Mouse (Mus musculus) liver, adult 2 months (tissue): ENCODE measurements around the gene Ispd. TPM values are rescaled to one million over a fixed set of nuclear protein-coding genes. Genes with fewer than 3 reads are reported as not detected.

ENCODE experiments used
- DNase-seq: peaks from one replicate; pipeline ENCODE4 v3.0.0-alpha.2; 2011; ENCODE audit warnings: low read depth, low spot score; ENCODE audit errors: extremely low read depth
- H3K27ac ChIP-seq: fragments of 200-500 bp; replicated peaks from 2 replicates; pipeline ENCODE4 v1.5.1; 2012; ENCODE audit warnings: low read depth, mild to moderate bottlenecking, control low read depth, inconsistent platforms, low read length; ENCODE audit not compliant: insufficient read depth
- H3K27me3 ChIP-seq: fragments of 200-500 bp; 2 replicates; pipeline ENCODE4 v1.6.1; 2012; ENCODE audit warnings: mild to moderate bottlenecking, moderate library complexity, low read length, inconsistent platforms; ENCODE audit not compliant: control insufficient read depth, insufficient read depth
- H3K36me3 ChIP-seq: fragments of 200-500 bp; 2 replicates; pipeline ENCODE4 v1.6.1; 2012; ENCODE audit warnings: low read length, inconsistent platforms; ENCODE audit not compliant: control insufficient read depth, insufficient read depth
- H3K4me1 ChIP-seq: fragments of 200-500 bp; 2 replicates; pipeline ENCODE4 v1.6.1; 2011; ENCODE audit warnings: low read length; ENCODE audit not compliant: control insufficient read depth, insufficient read depth
- H3K4me3 ChIP-seq: fragments of 200-500 bp; 2 replicates; pipeline ENCODE4 v1.5.1; 2011; ENCODE audit warnings: low read depth, mild to moderate bottlenecking, control low read depth, low read length, moderate library complexity; ENCODE audit not compliant: insufficient read depth
- H3K79me2 ChIP-seq: fragments of 200-500 bp; 2 replicates; pipeline ENCODE4 v1.6.1; 2012; ENCODE audit warnings: inconsistent platforms, mild to moderate bottlenecking, low read length, moderate library complexity; ENCODE audit not compliant: control insufficient read depth, insufficient read depth
- H3K9ac ChIP-seq: fragments of 200-500 bp; 2 replicates; pipeline ENCODE4 v1.6.1; 2012; ENCODE audit warnings: low read depth, mild to moderate bottlenecking, control low read depth, inconsistent platforms, low read length
- CTCF ChIP-seq: fragments of 200-500 bp; IDR thresholded peaks from 2 replicates; pipeline ENCODE4 v1.5.1; 2011; ENCODE audit warnings: low read depth, low read length, control low read depth
- POLR2A ChIP-seq: fragments of 200-500 bp; IDR thresholded peaks from 2 replicates; pipeline ENCODE4 v1.6.1; 2011; ENCODE audit warnings: low read length, control low read depth; ENCODE audit not compliant: insufficient read depth; ENCODE audit errors: extremely low read depth
- WGBS: fragments of 180-500 bp; shearing (Covaris S2); methylation state at CpG from one replicate; pipeline ENCODE4 v1.1.7; 2018; 5-methylcytosine and 5-hydroxymethylcytosine counted together
- polyA plus RNA-seq: library from polyadenylated mRNA; depleted of rRNA; stranded (reverse); fragments of >200 nt; gene quantifications from 2 replicates; pipeline ENCODE4 v1.2.3, GENCODE M21; 2012
- total RNA-seq: library from RNA; depleted of rRNA; stranded (reverse); fragments of >200 nt; gene quantifications from 2 replicates; pipeline ENCODE4 v1.2.3, GENCODE M21; 2014

The Ispd gene
- total and polyA plus RNA-seq, 2 experiments: 1.2 to 3.6 TPM

DNA sequence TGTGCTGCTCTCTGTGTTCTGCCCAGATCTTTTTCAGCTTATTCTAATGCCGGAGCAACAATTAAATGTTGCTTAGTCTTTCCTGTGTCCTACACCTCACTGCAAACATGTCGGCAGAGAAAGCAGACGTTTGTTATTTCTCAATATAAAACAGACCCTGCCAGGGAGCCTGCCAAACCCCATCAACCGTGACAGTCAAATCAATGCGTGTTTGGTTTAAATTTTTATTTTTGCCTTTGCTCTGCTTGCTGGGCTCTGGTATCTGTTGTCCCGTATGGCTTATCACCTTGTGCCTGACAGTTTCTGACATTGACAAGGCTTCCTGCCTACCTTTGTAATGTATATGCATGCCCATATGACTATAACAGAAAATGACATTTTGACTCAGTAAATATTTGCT, 285.5 kb downstream of the Ispd start:
- no peak overlapping the region for H3K9ac ChIP-seq
- no peaks in the 10 kb centered on the region for H3K36me3 ChIP-seq
- no peaks in the 10 kb centered on the region for H3K4me1 ChIP-seq
- 45% methylated on average over 6 of the region's 6 CpGs for WGBS
- H3K27ac ChIP-seq: no peak overlapping the region
- DNase-seq: no peak
- no peaks in the 10 kb centered on the region for H3K27me3 ChIP-seq
- TF ChIP-seq CTCF: no peak
- TF ChIP-seq POLR2A: no peak
- no peaks in the 10 kb centered on the region for H3K79me2 ChIP-seq
- H3K4me3 ChIP-seq: no peak overlapping the region

GRCm38 (mm10) chr12:36670164-36670908, 289.1 kb downstream of the Ispd start:
- Histone ChIP-seq H3K27ac (no peak overlapping the region), H3K4me1 (no peaks in the 10 kb centered on the region), H3K9ac (no peak overlapping the region), H3K4me3 (no peak overlapping the region), H3K36me3 (no peaks in the 10 kb centered on the region), H3K27me3 (no peaks in the 10 kb centered on the region), H3K79me2 (no peaks in the 10 kb centered on the region)
- 78% methylated on average over 5 of the region's 5 CpGs for WGBS
- no peak for DNase-seq
- TF ChIP-seq CTCF: no peak

DNA sequence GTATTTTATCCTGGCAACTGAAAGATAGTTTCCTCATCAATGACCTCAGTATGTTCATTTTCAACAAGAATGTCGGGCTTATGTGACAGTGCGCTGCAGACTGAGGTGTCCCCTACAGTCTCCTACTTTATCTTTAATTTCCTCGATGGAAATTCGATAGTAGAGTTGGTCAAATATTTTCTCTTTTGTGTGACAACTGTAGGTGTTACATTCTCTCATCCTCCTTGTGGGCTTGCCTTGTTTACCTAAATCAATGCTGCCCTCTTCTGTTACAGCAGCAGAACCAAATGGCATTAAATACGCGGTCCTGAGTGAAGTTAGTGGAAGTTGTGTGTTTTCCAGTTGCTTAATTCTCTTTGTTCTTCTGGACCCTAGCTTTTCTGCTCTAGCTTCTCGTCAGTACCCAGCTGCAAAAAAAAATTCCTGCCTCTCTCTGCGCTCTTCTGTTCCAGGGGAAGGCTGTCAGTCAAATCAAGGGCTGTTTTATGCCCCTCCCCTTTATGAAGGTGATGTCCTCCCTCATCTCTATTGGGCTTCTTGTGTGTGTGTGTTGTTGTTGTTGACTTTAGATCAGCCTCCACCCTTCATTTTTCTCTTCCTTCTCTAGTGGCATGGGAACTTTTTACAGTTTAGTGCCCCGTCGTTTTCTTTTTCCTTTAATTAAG, 289.8 kb downstream of the Ispd start:
- DNase-seq: peak; percentile 17
- Histone ChIP-seq H3K27me3 (no peaks in the 10 kb centered on the region), H3K9ac (no peak overlapping the region), H3K4me3 (no peak overlapping the region), H3K27ac (no peak overlapping the region), H3K36me3 (no peaks in the 10 kb centered on the region), H3K4me1 (no peaks in the 10 kb centered on the region), H3K79me2 (no peaks in the 10 kb centered on the region)
- whole genome bisulfite sequencing: 28% methylated on average over 10 of the region's 10 CpGs
- no peak for TF ChIP-seq POLR2A
- peak; percentile 19; the same call in 1 of the 2 replicates for TF ChIP-seq CTCF

- Histone ChIP-seq H3K36me3 (no peaks in the 10 kb centered on the region), H3K27me3 (no peaks in the 10 kb centered on the region), H3K4me1 (no peaks in the 10 kb centered on the region), H3K79me2 (no peaks in the 10 kb centered on the region), H3K4me3 (no peak overlapping the region), H3K27ac (no peak overlapping the region), H3K9ac (no peak overlapping the region)
- TF ChIP-seq POLR2A (no peak), CTCF (no peak)
- no peak for DNase-seq
- WGBS: 50% methylated on average over 2 of the region's 2 CpGs
Observed at GRCm38 (mm10) chr12:36674481-36674880, 293.2 kb downstream of the Ispd start.

GRCm38 (mm10) chr12:36678220-36678619, 297.0 kb downstream of the Ispd start:
- Histone ChIP-seq H3K27me3 (no peaks in the 10 kb centered on the region), H3K4me3 (no peak overlapping the region), H3K4me1 (no peaks in the 10 kb centered on the region), H3K36me3 (no peaks in the 10 kb centered on the region), H3K9ac (no peak overlapping the region), H3K27ac (no peak overlapping the region), H3K79me2 (no peaks in the 10 kb centered on the region)
- DNase-seq: no peak
- TF ChIP-seq CTCF (no peak), POLR2A (no peak)
- WGBS: 86% methylated on average over 4 of the region's 4 CpGs

DNA sequence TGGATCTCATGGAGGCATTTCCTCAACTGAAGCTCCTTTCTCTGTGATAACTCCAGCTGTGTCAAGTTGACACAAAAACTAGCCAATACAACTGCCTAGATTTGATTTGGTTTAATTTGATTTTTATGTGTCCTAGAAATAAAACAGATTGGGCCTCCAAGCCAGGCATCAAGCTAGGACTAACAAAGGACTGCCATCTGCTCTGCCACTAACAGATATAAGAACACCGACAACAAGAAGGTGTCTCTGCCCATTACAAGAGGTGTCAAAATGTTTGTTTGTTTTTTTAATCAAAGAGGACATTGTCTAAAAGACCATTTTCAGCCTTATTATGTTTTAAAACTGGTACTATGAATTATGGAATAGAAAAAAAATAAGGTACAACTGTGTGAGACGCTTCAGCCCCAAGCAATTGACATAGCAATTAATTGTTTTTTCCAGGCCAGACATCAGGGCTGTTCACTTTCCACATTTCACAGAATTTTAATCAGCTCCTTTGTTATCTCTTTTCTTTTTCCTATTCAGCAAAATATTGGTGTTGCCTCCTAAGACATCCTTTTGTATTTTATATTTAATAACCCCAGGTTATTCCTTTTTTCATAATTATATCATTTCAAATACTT, 299.7 kb downstream of the Ispd start:
- WGBS: 89% methylated on average over 2 of the region's 2 CpGs
- Histone ChIP-seq H3K27me3 (no peaks in the 10 kb centered on the region), H3K27ac (no peak overlapping the region), H3K79me2 (no peaks in the 10 kb centered on the region), H3K36me3 (no peaks in the 10 kb centered on the region), H3K9ac (no peak overlapping the region), H3K4me3 (no peak overlapping the region), H3K4me1 (no peaks in the 10 kb centered on the region)
- no peak for DNase-seq
- TF ChIP-seq CTCF (no peak), POLR2A (no peak)
